Mouse (Mus musculus) myocyte (in vitro differentiated cells): ENCODE data around the gene Srsf10.

Source experiments
- MYOD1 ChIP-seq, 3 experiments: IDR thresholded peaks; one replicate each; pipeline ENCODE4 v1.6.1; 2011; ENCODE audit warnings: control low read depth in 2 of 3, low read depth in 2 of 3, mild to moderate bottlenecking in 2 of 3, moderate library complexity in 1 of 3; ENCODE audit not compliant: insufficient read length in 2 of 3, control insufficient read depth in 1 of 3
- USF1 ChIP-seq: IDR thresholded peaks from one replicate; pipeline ENCODE4 v1.6.1; 2011; ENCODE audit warnings: low read depth, mild to moderate bottlenecking, control low read depth, moderate library complexity

DNA sequence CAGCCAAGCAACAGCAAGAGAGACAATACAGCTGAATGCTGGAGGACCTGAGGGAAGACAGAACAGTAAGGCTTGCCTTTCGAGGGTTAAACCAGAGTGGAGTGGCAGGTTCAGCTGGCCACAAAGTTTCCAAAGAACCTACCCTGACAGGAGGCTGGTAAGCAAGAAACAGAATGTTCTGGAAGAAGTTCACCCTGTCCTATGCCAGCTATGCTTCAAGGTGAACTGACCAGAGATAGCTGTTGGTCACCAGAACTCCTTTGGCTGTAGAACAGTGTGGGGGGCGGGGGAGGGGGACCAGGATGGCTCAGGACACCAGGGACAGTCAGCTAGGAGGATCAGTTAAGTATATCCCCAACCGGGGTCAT, 16.6 kb upstream of the Srsf10 start:
- no peak for TF ChIP-seq MYOD1 (IDR thresholded peaks at IDR 0.05; ENCODE audit: control insufficient read depth in 1 of 3, insufficient read length in 2 of 3, low read depth in 2 of 3)
- TF ChIP-seq USF1, result no peak
